Mouse (Mus musculus): ENCODE data around the gene Ptbp3.

DNA sequence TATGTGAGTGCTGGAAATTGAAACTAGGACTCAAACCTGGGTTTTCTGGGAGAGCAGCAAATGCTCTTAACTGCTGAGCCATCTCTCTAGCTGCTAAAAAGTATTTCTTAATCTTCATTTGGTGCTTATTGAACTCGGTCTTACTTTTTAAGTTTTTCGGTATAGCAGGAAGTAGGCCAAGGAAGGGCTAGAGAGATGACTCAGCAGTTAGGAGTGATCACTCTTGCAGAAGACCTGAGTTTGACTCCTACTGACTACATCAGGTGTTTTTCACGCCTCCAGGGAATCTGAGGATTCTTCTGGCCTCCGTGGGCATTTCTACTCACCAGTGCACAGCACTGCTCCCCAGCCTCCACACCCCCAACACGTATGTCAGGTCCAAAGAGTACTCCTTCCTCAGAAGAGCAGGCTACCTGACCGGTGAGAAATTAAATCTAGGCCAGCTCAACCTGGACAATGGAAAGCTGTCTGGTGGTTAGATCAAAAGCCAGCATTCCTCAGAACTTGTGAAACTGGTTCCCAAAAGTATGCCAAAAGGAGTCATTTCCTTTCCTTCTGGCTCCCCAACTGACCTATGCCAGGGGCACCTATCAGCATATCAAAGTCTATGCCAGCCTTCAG lies 98.8 kb downstream of the Ptbp3 start:
- TF ChIP-seq CTCF (IDR thresholded peaks at IDR 0.05; ENCODE audit: low read depth, low read length): no peak
- TF ChIP-seq POLR2A (IDR thresholded peaks at IDR 0.05; ENCODE audit: extremely low read depth, insufficient read depth, low read length): no peak
